Mouse (Mus musculus) adrenal gland, postnatal 14 days (tissue): ENCODE data around the gene Unc119. TPM values are rescaled to one million over a fixed set of nuclear protein-coding genes. Genes with fewer than 3 reads are reported as not detected.

Source experiments
- DNase-seq: peaks from one replicate; pipeline ENCODE4 v3.0.0; 2021; ENCODE audit warnings: mixed read lengths
- long read RNA-seq, 2 experiments: library from polyadenylated mRNA; stranded (forward); transcript quantifications; one replicate each; pipeline ENCODE4 v2.0.0; 2021
- total RNA-seq: library from RNA; stranded (reverse); gene quantifications from 2 replicates; pipeline ENCODE4 v1.2.3, GENCODE M21; 2021

Gene Unc119
- 24.4 and 26.8 TPM in 2 replicates for total RNA-seq
- long read RNA-seq, experiment 1, transcript Unc119-201 (5 exons, 1,329 nt) = major isoform, 47 of 53 reads
- long read RNA-seq, experiment 1, partial matches to known transcripts = 0 of 53 reads
- long read RNA-seq, experiment 1, other reads (novel, unspliced or antisense) = 2 of 53 reads
- long read RNA-seq, experiment 2, transcript Unc119-201 (5 exons, 1,329 nt) = major isoform, 33 of 45 reads
- long read RNA-seq, experiment 2, partial matches to known transcripts = 3 of 45 reads
- long read RNA-seq, experiment 2, other reads (novel, unspliced or antisense) = 4 of 45 reads

DNA sequence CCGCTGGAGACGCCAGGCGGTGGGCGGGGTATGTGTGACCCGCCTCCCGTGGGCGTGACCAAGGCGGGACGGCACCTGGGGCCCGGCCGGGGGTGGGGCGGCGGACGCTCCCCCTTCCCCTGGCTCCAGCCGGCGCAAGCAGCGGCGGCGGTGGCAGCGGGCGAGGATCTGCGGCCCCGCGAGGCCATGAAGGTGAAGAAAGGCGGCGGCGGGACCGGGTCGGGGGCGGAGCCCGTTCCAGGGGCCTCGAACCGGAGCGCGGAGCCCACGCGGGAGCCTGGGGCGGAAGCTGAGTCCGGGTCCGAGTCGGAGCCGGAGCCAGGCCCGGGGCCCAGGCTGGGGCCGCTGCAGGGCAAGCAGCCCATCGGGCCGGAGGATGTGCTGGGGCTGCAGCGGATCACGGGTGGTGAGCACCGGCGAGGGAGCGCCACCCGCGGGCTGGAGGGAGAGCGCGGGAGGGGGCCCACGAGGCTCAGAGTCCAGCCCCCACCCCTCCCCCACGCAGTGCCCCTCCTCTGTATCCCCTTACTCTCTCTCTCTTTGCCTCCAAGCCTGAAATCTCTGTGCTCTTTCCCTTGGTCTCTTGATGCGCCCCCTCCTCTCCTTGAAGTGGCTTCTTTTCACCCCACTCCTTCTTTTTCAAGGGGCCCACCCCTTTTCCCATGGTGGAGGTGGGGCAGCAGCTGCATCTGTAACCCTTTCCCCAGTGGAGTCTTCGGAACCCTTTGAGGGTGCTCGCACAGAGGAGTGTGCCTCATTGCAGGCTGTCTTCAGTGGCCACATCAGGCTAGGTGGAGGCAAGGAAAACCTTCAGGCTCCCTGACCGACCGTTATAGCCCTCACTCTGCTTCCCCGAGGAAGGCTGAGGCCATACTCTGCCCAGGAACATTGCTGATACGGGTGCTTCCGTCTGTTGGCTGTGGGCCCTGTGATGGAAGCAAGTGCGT, at the start of gene Unc119:
Unc119 (plus strand) TSS at position 102 of the 947 bp plus-strand sequence.
- peak; percentile 90 for DNase-seq

DNA sequence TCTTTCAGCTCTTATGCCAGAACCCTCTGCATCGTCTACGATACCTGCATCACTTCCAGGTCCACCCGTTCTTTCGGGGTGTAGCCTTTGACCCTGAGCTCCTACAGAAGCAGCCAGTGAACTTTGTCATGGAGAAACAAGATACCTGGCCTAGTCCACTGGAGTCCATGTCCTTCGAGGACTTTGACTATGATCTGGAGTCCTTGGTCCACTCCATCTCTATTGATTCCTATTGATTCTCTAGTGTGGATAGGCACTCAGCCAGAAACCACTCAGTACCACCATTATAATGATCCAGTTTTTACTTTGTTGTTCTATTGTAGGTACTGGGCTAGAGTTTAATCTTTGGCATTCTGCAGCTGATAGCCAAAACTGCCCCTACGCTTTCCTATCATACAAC, 48.7 kb upstream of the Unc119 start:
- DNase-seq = no peak

DNA sequence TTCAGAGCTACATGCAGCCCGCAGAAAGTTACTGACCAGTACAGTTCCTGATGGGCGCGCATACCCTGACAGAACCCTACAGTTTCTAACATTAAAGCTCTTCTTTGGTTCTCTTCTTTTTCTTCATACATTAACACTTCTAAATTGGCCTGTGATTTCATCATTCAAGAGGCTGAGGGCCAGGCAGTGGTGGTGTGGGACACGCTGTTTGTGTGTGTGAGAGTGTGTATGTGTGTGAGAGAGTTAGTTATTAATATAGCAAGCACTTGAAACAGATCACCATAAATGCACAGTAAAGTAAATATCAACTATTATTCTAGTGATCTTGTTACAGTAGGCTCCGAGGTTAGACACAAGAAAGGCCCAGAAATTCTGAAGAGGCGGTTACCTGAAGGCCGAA, 42.4 kb upstream of the Unc119 start:
- DNase-seq = no peak

- peak; percentile 95 for DNase-seq
Observed at GRCm38 (mm10) chr11:78301357-78302084, 41.8 kb upstream of the Unc119 start, which contains the start of gene Spag5. Gene Spag5 (plus strand): TSS chr11:78301529.

DNA sequence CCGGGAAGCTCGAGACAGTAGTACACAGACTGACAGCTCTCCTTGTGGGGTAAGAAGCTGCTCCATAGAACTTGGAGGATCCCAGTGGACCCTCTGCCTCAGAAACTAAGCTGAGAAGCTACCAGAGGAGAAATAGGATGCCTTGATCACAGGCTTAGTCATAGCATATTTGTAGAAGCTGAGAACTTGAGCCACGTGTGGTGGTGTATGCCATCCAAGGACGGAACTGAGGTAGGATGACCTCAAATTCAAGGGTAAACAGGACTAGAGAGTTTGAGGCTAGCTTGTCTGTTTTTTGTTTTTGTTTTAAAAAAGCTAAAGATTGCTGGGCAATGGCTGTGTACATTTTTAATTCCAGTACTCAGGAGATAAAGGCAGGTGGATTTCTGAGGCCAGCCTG, 38.0 kb upstream of the Unc119 start:
- DNase-seq = peak; percentile 27

DNA sequence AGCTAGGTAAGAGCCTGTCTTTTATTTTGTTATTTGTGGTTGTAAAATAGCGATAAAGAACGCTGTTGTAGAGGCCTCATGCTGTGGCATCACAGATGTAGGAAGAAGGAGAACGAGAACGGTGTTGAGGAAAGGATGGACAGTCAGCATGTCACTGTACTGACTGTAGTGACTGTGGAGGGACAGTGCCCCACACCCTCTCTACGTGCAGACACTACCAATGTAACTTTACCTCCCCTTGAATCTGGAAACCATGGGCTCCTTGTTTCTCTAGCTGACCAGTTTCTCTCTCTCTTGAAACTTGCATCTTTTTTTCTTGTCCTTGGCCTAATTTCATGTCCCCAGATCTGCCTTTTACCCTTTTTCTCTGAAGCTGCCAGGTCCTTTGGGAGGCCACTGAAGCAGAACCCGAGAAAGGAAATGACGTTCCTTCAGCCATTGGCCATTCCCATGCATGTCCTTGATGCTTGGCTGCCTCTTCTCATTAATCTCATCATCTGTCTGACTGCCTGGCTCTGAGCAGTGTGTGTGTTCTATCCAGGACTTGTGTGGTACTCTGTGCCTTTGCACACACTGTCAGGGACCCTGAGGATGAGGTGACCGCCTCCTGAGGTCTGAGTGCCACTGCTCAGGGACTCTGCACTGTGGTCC, 32.3 kb upstream of the Unc119 start:
- peak; percentile 58 for DNase-seq

- DNase-seq = no peak
Observed at GRCm38 (mm10) chr11:78313662-78314061, 29.6 kb upstream of the Unc119 start.

DNA sequence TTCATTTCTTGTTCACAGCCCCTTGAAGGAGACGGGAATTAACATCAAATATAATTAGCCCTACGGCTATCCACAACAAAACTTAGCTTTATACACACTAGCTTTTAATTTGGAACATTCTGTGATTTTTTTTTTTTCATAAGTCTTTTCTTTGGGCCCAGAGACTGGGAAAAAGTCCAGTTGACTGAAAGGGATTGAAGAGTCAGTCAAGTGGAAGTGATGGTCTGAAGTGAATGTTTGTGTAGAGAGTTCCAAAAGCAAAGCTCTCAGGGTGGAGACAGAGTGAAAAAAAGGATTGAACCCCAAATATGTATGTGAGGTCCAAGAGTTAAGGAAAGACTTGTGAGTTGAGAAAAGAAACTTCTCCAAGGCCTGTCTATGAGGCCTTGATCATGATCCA, 24.9 kb upstream of the Unc119 start:
- no peak for DNase-seq

DNA sequence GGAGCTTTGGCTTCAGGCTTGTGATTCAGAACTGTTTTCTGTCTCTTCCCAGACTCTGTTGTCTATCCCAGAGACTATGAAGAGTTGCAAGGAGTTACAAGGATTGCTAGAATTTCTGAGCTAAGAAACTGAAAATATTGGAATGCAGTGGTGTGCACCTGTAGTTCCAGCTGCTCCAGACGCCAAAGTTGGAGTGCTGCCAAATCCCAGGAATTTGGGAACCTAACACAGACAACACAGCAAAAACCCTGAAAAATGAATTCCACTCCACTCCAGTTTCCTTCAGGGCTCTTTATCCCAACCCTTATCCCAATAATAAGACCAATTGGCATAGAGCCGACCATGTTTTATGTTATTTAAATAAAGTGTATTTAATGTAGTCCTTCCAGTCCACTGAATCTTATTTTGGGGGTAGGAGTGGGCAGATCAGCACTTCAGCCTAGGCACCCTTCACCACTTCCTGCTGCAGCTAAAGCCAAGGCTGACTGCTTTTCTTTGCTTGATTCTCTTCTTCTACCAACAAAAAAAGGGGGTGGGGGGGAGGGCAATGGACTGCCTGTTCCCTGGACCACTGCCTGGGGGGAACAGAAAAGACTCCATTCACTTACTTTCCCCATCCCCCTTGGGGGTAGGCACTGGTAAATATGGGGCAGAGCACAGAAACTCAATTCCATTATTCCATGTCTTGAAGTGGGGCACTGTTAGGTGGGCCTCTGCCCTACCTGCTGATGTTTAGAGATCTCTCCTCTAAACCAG, 21.0 kb upstream of the Unc119 start:
- DNase-seq = no peak

DNA sequence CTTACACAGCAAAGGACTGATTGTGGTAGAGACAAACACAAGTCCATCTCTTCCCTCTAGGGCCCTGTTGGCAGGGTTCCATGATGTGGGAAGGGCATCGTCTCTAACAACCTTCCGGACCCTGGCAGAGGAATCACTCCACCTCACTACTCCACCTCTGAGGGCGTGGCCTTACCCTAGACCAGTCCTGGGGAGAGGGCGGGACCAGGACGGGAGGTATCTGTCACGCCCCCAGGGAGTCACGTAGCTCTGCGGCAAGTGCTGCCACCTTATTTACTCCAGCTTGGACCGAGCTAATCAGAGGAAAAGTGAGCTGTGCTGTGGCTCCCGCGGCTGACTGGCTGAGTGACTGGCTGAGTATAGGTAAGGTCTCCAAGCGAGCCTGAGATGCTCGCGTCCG, 20.4 kb upstream of the Unc119 start, which contains the start of gene Aldoc:
Aldoc (plus strand) TSS at position 109 of the 400 bp plus-strand sequence.
- DNase-seq = peak; percentile 92

- DNase-seq = no peak
Observed at GRCm38 (mm10) chr11:78324000-78324785, 19.1 kb upstream of the Unc119 start.

- DNase-seq = no peak
Observed at GRCm38 (mm10) chr11:78324965-78325364, 18.3 kb upstream of the Unc119 start.

DNA sequence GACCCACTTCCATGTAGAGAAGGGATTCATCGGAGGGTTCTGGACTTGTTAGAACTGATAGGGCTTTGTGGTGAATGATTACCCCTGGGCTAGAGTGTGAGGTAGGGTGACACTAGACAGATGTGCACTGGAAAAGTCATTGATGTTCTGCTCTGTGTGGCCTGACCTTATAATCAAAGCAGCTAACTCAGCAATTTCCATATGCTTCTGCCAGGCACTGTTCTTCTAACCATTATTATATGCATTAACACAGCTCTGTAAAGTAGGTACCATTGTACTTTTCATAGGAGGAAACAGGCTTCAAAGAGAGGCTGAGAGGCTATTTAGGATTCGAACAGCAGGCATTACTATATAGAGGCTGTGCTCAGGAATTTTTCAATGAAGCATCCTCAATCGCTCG, 16.1 kb upstream of the Unc119 start:
- DNase-seq = no peak

- peak; percentile 98 for DNase-seq
Observed at GRCm38 (mm10) chr11:78327634-78328511, 15.4 kb upstream of the Unc119 start, which contains the start of gene Pigs. Gene Pigs (plus strand): TSS chr11:78328415.

DNA sequence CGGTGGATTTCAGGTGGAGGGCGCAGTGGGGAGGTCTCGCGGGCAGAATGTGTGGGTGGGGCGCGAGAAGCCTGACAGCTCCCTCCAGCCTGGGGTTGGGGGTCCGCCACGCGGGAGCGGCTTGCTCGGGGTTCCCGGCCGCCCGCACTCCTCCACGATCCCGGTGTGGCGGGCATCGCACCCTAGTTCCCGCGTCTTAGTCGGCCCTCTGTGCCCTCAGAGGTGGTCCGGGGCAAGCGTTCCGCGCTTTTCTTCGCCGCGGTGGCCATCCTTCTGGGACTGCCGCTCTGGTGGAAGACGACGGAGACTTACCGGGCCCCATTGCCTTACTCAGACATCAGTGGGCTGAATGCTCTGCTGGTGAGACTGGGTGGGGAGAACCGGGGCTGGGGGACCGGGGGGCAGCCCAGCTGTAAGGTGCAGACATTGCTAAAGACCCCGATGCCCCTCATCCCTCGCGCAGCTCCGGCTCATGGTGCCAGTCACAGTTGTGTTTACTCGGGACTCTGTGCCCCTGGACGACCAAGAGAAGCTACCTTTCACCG, 14.7 kb upstream of the Unc119 start:
- DNase-seq = no peak

DNA sequence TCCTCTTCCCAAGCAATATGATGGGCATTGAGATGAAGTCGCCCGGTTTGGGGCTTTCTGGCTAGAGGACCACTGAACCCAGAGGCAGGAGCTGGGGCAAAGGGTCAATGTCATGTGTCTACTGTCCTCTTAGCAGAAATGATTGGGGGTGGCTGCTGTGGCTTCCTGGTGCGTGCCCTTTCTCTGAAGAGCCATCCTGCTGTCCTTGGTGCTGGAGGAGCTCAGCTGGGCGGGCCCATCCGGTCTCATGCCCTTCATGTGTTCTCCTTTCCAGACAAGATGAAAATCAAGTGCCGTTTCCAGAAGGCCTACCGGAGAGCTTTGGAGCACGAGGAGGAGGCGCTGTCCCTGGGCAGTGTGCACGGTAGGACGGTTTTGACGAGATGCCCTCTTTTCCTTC, 10.6 kb upstream of the Unc119 start:
- no peak for DNase-seq

DNA sequence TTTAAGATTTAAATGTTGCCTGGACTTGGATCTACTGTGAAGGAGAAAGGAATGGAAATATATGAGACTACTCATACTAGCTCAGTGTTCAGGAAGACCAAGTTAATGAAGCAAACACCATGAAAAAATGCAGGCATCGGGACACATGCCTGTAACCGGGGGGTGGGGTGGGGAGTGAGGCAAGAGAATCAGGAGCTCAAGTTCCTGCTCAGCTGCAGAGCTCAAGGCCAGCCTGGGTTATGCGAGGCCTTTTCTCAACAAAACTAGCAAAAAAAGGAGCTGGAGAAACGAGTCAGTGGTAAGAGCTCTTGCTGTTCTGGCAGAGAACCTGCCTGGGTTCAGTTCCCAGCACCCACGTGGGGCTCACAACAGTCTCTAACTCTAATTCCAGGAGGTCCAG, 9.3 kb upstream of the Unc119 start:
- peak; percentile 60 for DNase-seq

- no peak for DNase-seq
Observed at GRCm38 (mm10) chr11:78337040-78337439, 6.2 kb upstream of the Unc119 start.

GRCm38 (mm10) chr11:78341702-78342101, 1.6 kb upstream of the Unc119 start:
- no peak for DNase-seq
